Mouse (Mus musculus): ENCODE measurements around the gene Gm4565. TPM values are rescaled to one million over a fixed set of nuclear protein-coding genes. Genes with fewer than 3 reads are reported as not detected.

The Gm4565 gene
- polyA plus RNA-seq (2017; shearing (Covaris generic)) = not detected

GRCm38 (mm10) chr7:22588027-22588426 lies at the start of gene Gm4565:
Gm4565 (minus strand) TSS chr7:22588127.

DNA sequence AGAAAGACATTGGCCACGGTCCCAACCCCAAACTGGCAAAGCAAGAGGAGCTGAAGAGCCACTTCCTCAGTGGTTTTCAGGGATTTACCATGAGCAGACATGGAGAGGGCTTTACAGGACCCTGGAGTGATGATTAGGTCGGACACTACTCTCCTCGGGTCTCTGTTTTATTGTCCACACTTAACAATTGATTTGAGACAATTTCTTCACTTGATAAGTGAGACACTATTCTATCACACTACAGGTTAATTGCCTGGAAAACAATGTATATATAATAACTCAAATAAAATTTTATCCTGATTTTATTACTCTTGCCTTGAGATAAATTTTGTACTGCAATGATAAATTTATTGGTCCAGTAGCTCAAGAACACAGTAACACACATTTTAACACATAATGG lies 22.7 kb downstream of the Gm4565 start, which contains the start of gene Gm4201:
TSS of gene Gm4201 (minus strand) at position 101 of the 400 bp plus-strand sequence.

GRCm38 (mm10) chr7:22534787-22535186 lies 53.1 kb downstream of the Gm4565 start, which contains the start of gene Gm8677:
Gm8677 (minus strand) TSS chr7:22534887.

Other genes with a start within 250 kb of the Gm4565 start
- not detected for gene Gm8660, start 217.1 kb downstream of the Gm4565 start, polyA plus RNA-seq (2017; shearing (Covaris generic))
- gene Vmn1r148, start 174.5 kb downstream of the Gm4565 start, polyA plus RNA-seq (2017; shearing (Covaris generic)) = not detected
- not detected for gene Vmn1r149, start 149.9 kb downstream of the Gm4565 start, polyA plus RNA-seq (2017; shearing (Covaris generic))
- gene Gm10665, start 124.1 kb downstream of the Gm4565 start, polyA plus RNA-seq (2017; shearing (Covaris generic)) = not detected
- gene Vmn1r151, start 88.4 kb downstream of the Gm4565 start, polyA plus RNA-seq (2017; shearing (Covaris generic)) = not detected
- gene Vmn1r152, start 65.2 kb downstream of the Gm4565 start, polyA plus RNA-seq (2017; shearing (Covaris generic)) = not detected
- not detected for gene Gm8677, start 53.2 kb downstream of the Gm4565 start, polyA plus RNA-seq (2017; shearing (Covaris generic))
- not detected for gene Gm4201, start 22.8 kb downstream of the Gm4565 start, polyA plus RNA-seq (2017; shearing (Covaris generic))
- gene Vmn1r155, start 69.9 kb upstream of the Gm4565 start, polyA plus RNA-seq (2017; shearing (Covaris generic)) = not detected
- gene Gm8693, start 104.2 kb upstream of the Gm4565 start, polyA plus RNA-seq (2017; shearing (Covaris generic)) = not detected
- not detected for gene Gm4567, start 131.6 kb upstream of the Gm4565 start, polyA plus RNA-seq (2017; shearing (Covaris generic))
- not detected for gene Vmn1r157, start 173.6 kb upstream of the Gm4565 start, polyA plus RNA-seq (2017; shearing (Covaris generic))
- gene Vmn1r158, start 202.7 kb upstream of the Gm4565 start, polyA plus RNA-seq (2017; shearing (Covaris generic)) = not detected

All from inflammation-experienced regulatory T-cells, adult 16 weeks (primary cell).